Mouse (Mus musculus): Measurements from ENCODE around the gene Syndig1.

Gene Syndig1

DNA sequence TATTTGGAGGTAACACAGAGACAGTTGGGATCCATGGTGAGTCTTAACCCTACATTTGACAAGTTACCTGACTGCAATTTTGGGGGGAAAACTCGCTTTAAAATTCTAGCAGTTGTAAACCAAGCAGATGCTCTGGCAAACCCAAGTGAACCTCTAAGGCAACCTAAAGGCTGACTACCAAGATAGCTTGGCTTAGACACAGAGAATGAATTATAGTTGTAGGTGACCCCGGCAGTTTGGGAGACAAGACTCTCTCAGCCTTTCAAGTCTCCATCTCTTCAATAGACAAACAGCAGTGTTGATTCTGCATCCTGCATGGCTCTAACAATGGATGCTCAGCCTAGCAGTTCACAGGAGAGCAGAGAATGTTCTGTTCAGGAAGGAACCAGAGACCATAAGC is at the start of gene Syndig1:
TSS of gene Syndig1 (plus strand) at position 301 of the 400 bp plus-strand sequence.
- DNase-seq = no peak

DNA sequence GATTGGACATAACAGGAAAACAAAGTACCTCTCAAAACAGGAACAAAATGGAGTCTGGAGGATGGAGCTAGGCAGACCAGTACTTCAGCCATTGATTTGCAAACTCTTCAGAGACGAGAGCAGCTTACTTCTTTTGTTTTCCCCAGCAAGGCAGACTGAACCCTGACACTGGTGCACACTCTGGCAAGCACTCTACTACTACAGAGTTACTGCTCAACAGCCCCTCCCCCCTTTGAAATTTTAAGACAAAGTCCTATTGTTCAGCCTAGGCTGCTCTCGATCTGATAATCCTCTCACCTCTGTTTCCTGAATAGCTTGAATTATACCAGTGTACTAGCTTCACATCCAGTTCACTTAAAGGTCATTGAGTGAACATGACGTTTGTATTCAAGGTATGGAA is 30.4 kb upstream of the Syndig1 start:
- DNase-seq = no peak

DNA sequence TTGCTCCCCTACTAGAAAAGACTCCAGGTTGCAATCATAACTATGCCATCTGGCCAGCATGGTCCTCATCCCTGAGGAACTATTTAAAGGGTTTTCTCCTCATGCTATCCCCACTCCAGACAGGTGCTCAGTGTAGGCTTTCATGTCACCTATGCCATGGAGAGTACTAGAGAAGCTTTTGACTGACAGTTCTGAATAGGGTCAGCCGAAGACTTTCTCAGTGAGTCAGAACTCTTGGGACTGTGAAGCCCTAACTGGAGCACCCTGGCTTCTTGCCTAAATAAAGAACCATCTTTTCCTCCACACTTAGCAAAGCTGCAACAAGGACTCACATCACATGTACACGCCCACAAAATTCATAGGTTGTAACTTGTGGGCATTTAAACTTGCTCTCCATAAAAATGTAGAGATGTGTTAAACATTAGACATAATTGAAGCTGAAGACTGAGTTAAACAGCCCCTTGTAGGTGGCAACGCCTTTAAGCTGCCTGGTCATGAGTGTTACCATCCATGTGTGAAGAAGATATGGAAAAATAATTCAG is 24.3 kb upstream of the Syndig1 start:
- no peak for DNase-seq

DNA sequence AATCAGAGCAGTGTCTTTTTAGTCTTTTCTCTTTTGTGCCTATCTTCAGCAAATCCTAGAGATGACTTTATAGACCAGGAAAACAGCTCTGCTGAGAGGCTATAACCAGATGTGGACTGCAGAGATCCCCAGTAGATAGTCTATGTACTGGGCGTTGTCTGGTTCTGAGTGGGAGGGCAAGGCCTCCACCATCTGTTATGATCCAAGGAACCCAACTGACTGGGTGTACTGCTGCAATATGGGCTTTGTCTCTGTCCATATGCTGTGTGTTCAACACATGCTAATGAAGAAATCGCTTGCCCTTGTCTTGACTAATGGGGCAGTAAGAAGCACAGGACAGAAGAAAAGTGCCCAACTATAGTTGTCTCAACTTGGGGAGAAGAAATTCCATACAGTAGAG is 23.8 kb upstream of the Syndig1 start:
- peak; percentile 16 for DNase-seq

DNA sequence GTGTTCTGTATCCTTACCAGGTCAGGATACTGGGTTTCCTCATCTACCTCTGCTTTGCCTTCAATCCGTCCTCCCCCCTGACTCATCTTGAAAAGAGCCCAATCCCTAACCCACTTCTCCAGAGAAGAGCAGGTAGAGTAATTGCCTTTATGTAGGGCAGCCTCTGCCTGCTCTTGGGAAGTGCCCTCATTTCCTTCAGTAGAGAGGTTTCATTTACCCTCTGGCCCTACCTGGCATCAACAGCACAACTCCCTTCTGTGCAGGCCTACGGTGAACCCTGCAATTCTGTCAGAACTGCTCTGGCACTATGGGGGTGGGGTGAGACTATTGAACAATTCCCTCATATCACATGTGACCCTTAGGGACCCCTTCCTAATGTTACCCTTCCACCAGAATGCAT is 16.1 kb upstream of the Syndig1 start:
- no peak for DNase-seq

DNA sequence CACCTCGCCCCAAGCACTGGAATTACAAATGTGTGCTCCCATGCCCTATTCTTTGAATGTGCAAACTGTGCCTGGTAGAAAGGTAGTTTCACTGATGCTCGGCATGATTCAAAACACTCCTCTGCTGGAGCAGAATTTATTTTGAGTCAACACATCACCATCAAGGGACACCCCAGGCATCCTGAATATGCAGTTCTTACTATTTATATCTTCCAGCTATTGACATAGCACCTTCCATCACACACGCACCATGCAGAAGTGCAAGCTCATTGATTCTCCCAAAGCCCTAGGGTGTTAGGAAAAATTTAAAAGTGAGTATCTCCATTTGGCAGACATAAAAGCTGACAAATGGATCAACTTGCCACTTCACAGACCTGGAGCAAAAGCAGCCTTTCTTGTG is 10.6 kb upstream of the Syndig1 start:
- DNase-seq = no peak

DNA sequence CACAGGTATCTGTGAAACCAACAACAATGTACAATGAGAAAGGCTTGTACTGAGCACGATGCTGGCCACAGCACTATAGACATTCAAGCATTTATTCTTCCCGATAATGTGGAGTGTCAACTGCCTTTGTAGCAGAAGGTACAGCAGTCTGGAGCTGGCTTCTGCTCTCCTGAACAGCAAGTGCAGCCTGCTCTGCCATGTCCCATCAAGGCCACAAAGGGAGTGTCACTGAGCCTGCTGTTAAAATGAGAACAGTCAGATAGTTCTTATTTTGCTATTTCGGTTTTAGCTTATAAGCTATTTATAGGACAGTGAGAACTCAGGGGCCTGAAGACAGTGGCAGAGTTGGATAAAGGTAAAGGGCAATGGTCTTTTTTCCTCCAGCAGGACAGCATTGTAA is 9.3 kb upstream of the Syndig1 start:
- peak; percentile 52 for DNase-seq

- DNase-seq = no peak
Measured at GRCm38 (mm10) chr2:149820201-149820600, 8.8 kb upstream of the Syndig1 start.

GRCm38 (mm10) chr2:149829955-149830535 is 1.0 kb downstream of the Syndig1 start:
- DNase-seq = no peak

GRCm38 (mm10) chr2:149830536-149831458 is 1.8 kb downstream of the Syndig1 start, which contains the start of gene C530025M09Rik:
C530025M09Rik (minus strand) TSS chr2:149831213.
- DNase-seq = peak; percentile 16

- DNase-seq = peak; percentile 10
Measured at GRCm38 (mm10) chr2:149831459-149832245, 2.6 kb downstream of the Syndig1 start.

DNA sequence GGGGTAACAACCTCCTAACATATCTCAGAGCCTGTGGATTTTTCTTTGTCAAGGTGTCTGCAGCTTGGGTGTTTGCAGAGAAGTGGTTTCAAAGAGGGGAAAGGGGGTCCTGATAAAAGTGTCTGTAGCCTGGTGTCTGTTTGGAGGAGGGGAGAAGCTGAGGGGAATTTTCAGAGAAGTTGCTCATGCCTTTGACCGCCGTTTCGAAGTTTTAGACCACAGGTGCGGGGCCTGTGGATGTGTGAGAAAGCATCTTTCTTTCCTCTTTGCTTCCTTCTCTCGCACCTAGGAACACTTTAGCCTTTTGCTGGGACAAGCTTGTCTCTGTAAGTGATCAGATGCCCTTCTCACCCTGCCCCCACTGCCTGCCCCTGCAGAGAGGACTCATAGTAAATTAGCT is 3.3 kb downstream of the Syndig1 start:
- DNase-seq = no peak

DNA sequence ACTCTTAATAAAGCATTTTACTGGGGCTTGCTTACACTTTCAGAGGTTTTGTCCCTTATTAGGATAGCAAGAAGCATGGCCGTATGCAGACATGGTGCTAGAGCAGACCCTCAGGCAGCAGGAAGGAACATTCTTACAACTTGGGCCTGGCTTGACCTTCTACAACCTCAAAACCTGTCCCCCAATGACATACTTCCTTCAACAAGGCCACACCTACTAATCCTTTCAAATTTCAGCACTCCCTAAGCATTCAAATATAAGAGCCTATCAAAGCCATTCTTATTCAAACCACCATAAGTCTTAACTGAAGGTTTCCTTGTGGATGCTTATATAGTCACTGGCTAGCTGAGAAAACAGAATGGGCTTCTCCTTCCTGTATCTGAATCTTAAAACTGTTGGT is 6.1 kb downstream of the Syndig1 start:
- DNase-seq = no peak

GRCm38 (mm10) chr2:149836471-149837135 is 7.6 kb downstream of the Syndig1 start:
- DNase-seq = no peak

- DNase-seq = no peak
Measured at GRCm38 (mm10) chr2:149839666-149840065, 10.7 kb downstream of the Syndig1 start.

DNA sequence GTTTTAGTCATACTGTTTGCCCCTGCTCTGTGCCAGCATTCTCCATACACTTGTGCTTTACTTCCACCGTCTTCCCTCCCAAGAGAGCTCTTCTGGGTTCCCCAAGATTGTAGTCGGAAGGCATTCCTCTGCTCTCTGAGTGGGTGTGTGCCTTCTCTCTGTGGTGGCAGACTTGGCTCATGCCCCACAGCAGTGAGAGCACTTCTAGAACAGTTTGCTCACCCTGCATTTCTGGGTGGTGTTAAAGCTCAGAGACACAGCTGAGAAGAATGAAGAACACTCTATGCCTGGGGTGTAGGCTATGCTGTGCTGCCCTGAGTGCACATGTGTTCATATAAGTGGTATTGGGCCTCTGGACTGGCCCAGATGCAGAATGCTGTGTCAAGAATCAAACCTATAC is 15.6 kb downstream of the Syndig1 start:
- peak; percentile 27 for DNase-seq

- DNase-seq = no peak
Measured at GRCm38 (mm10) chr2:149848778-149849177, 19.8 kb downstream of the Syndig1 start.

DNA sequence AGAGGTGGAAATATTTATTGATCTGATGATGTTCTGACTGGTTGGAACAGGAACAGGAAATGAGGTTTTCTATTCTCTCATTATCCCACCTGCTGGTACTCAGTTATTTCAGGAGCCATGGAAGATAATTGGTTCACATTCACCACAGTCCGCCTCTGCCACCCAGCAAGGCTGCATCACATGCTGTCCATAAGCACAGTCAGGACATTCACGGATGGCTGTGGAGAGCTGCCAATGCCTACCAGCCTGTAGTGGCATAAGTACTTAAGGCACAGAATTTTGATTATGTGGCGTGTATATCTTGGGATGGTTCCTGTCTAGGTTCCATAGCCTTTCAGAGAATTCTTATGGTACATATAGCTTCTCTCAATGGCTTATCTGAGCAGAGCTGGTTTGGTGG is 32.0 kb downstream of the Syndig1 start:
- no peak for DNase-seq

DNA sequence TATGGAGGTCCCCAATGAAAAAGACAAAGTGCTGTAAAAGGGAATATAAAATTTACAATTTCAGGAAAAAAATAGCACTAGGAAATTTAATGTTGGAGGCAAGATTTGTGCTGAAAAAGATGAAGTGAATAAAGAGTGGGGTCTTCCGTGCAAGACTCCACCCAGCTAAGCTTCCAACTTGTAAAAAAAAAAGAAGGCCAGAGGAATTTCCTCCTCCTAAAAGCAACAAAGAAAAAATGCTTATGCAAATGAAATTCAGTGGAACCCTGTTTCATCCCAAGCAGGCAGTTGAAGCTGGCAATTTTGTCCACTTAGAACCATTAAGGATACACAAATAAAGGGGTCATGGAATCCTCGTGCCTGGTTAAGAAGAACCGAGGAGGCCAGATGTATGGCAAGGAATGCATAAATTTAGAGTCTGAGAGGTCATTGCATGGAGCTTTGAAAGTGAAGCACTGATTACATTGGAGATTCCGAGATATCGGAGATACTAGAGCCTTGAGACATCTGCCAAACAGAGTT is 37.0 kb downstream of the Syndig1 start:
- DNase-seq = no peak

- no peak for DNase-seq
Measured at GRCm38 (mm10) chr2:149870496-149870895, 41.5 kb downstream of the Syndig1 start.

DNA sequence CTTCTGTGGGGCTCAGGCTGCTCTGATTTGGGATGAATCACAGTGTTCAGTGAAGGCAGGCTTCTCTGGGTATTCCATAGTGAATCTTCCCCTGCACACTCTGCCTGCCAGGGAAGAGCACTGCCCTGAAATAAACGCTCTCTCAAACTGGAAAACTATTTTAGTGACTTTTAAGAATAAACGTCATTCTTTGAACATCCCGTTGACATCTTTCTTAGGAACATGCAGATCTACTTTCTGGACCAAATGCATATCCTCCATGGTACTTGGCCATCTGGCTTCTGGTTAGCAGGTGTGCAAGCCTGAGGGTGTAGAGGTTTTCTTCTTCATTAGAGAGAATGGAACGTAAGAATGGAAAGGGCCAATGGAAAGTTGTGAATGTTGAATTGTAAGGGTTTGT is 43.5 kb downstream of the Syndig1 start:
- no peak for DNase-seq

- peak; percentile 91 for DNase-seq
Measured at GRCm38 (mm10) chr2:149873346-149873745, 44.3 kb downstream of the Syndig1 start.

All from layer of hippocampus, adult 9-11 months (tissue).